36 mouse cellular contexts compared by ENCODE assay signal in the genomic region with DNA sequence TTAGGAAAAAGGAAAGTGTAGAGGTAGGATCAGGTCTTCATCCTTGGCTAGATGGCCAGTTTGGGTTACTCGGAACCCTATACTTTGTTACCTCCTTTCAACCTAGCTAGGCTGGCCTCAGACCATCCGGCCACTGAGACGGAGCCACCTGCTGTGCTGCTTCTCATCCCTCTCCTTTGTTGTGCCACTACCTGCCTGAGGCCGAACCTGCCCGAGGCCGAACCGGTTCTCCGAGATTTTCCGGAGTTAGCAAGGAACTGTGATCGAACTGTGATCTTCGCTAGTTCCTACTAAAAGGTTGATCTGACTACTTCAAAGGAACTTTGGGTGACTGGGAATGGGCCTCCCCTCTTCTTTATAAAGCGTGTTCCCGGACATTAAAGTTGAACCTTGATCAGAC. TPM values are rescaled to one million over a fixed set of nuclear protein-coding genes. Genes with fewer than 3 reads are reported as not detected.
DNase-seq lines count a peak whose midpoint lies in the region; ATAC-seq and TF ChIP-seq lines count a peak whose summit lies in the region.
"Had no signal": no experiment of that assay in that cellular context is flagged by ENCODE, and none has a peak within 500 bp of the region (broad histone marks: within the 10 kb centered on the region; RNA-seq: fewer than 3 reads in every experiment).

No protein-coding gene starts in this region.

- peaks cover 0 to 2% of the 10 kb centered on the region in 2 experiments; a peak in 3 of 4 replicates for H3K4me1 ChIP-seq in ES-E14 (ENCODE audit: control insufficient read depth in 2 of 2, insufficient read depth in 2 of 2, low read length in 2 of 2, poor library complexity in 1 of 2)
- H3K4me1 ChIP-seq in intestine, embryonic 16.5 days (ENCODE audit: control insufficient read depth, insufficient read depth, low read length): no peaks in the 10 kb centered on the region
- H3K4me1 ChIP-seq: embryonic facial prominence, embryonic 15.5 days; forebrain, embryonic 13.5 days; heart, embryonic 15.5 days; liver, embryonic 12.5 days; neural tube, embryonic 12.5 days had no signal

- in situ Hi-C loops in ES-E14 (cut with MboI; ENCODE audit: low sequenced_read_pairs in 2 of 2, unreplicated experiment in 2 of 2): no loop called here

- no peak overlapping the region for H3K4me3 ChIP-seq in ES-E14 (ENCODE audit: insufficient read depth in 1 of 2, low read depth in 1 of 2, low read length in 2 of 2, poor library complexity in 1 of 2, severe bottlenecking in 1 of 2)
- H3K4me3 ChIP-seq in intestine, embryonic 16.5 days (ENCODE audit: low read length): no peak overlapping the region
- H3K4me3 ChIP-seq: embryonic facial prominence, embryonic 15.5 days; forebrain, embryonic 13.5 days; heart, embryonic 15.5 days; liver, embryonic 12.5 days; neural tube, embryonic 12.5 days had no signal

- H3K9me3 ChIP-seq in ES-E14 (ENCODE audit: control insufficient read depth, insufficient read depth, low read depth, low read length): no peaks in the 10 kb centered on the region
- H3K9me3 ChIP-seq in intestine, embryonic 16.5 days (ENCODE audit: control insufficient read depth, low read length): no peaks in the 10 kb centered on the region
- H3K9me3 ChIP-seq: embryonic facial prominence, embryonic 15.5 days; forebrain, embryonic 13.5 days; heart, embryonic 15.5 days; liver, embryonic 12.5 days; neural tube, embryonic 12.5 days had no signal

- H3K36me3 ChIP-seq in ES-E14 (ENCODE audit: control insufficient read depth, insufficient read depth, low read length, poor library complexity, severe bottlenecking): peaks cover 8% of the 10 kb centered on the region
- H3K36me3 ChIP-seq in intestine, embryonic 16.5 days (ENCODE audit: control insufficient read depth, insufficient read depth, low read length): no peaks in the 10 kb centered on the region

- H3K27me3 ChIP-seq in intestine, embryonic 16.5 days (replicated peaks; ENCODE audit: control insufficient read depth, insufficient read depth, low read length): no peaks in the 10 kb centered on the region
- H3K27me3 ChIP-seq: embryonic facial prominence, embryonic 15.5 days; forebrain, embryonic 13.5 days; heart, embryonic 15.5 days; liver, embryonic 12.5 days; neural tube, embryonic 12.5 days had no signal

- no peak overlapping the region for H3K27ac ChIP-seq in ES-E14 (ENCODE audit: insufficient read depth, low read depth, low read length, poor library complexity, severe bottlenecking)
- no peak overlapping the region for H3K27ac ChIP-seq in intestine, embryonic 16.5 days (ENCODE audit: low read length)
- H3K27ac ChIP-seq: embryonic facial prominence, embryonic 15.5 days; forebrain, embryonic 13.5 days; heart, embryonic 15.5 days; liver, embryonic 12.5 days; neural tube, embryonic 12.5 days had no signal

- WGBS in intestine, embryonic 16.5 days: 33% methylated on average over 13 of the region's 13 CpGs

- no peak overlapping the region for H3K9ac ChIP-seq in ES-E14 (ENCODE audit: insufficient read depth, low read depth, low read length, poor library complexity, severe bottlenecking)
- no peak overlapping the region for H3K9ac ChIP-seq in intestine, embryonic 16.5 days (ENCODE audit: low read depth, low read length)
- H3K9ac ChIP-seq: embryonic facial prominence, embryonic 15.5 days; forebrain, embryonic 13.5 days; heart, embryonic 15.5 days; liver, embryonic 12.5 days; liver, postnatal 0 days; neural tube, embryonic 12.5 days had no signal

- DNase-seq in urinary bladder, postnatal 14 days (ENCODE audit: low spot score): peak; percentile 65
- no peak for DNase-seq in urinary bladder, postnatal 10 days (ENCODE audit: low spot score)
- peak; percentile 25 for DNase-seq in ES-E14 (ENCODE audit: low read depth, low spot score)
- peak; percentile 35 to 56 for DNase-seq in urinary bladder, postnatal 36 days (ENCODE audit: low spot score in 2 of 2)
- DNase-seq in neural tube, embryonic 10.5 days (ENCODE audit: extremely low spot score, low spot score): no peak
- DNase-seq in cerebellum, adult 11 months: no peak
- DNase-seq in frontal cortex, postnatal 36 days (ENCODE audit: low spot score in 2 of 2): no peak
- DNase-seq: adrenal gland, adult 2 months; adrenal gland, postnatal 36 days; cerebellum, adult 2 months; cerebellum, postnatal 14 days; gastrocnemius, postnatal 10 days; kidney, postnatal 14 days; layer of hippocampus, adult 9-11 months; left cerebral cortex, postnatal 4 days; liver, postnatal 0 days; lung, postnatal 36 days; right cerebral cortex, adult 18-20 months had no signal

- H3K4me2 ChIP-seq in intestine, embryonic 16.5 days (ENCODE audit: low read depth, low read length): no peak overlapping the region; the same call in 1 of the 2 replicates
- H3K4me2 ChIP-seq: embryonic facial prominence, embryonic 15.5 days; forebrain, embryonic 13.5 days; heart, embryonic 15.5 days; liver, embryonic 12.5 days; midbrain, embryonic 11.5 days; neural tube, embryonic 12.5 days had no signal

- ATAC-seq in intestine, embryonic 16.5 days: 0 out of 2 replicates have a peak, but pooled peaks have one; percentile 23
- ATAC-seq: forebrain, embryonic 13.5 days; hindbrain, embryonic 16.5 days; liver, embryonic 12.5 days; liver, postnatal 0 days; midbrain, embryonic 16.5 days; Patski had no signal

TF ChIP-seq in ES-E14, 5 proteins besides CTCF, POLR2A, EP300 and RAD21:
- TF ChIP-seq ZC3H11A (IDR thresholded peaks at IDR 0.05; ENCODE audit: borderline replicate concordance, low read depth, low read length) (no peak), HCFC1 (IDR thresholded peaks at IDR 0.05; ENCODE audit: borderline replicate concordance, insufficient read depth, low read length) (no peak), CHD2 (IDR thresholded peaks at IDR 0.05; ENCODE audit: low read depth, low read length) (no peak), ZNF384 (IDR thresholded peaks at IDR 0.05; ENCODE audit: low read depth, low read length) (no peak)

RNA-seq across cellular contexts. Expression of a gene that starts 6.1 kb away (rescaled TPM):
- total RNA-seq in ES-E14 (2012; rRNA removed): 34.9 and 46.0 TPM in 2 replicates
- polyA plus RNA-seq in intestine, embryonic 16.5 days (2015; fragmentation: Nextera tagmentation; extraction: Ambion mirVana): 16.0 and 17.3 TPM in 2 replicates

RNA-seq across cellular contexts. Expression of a gene that starts 6.3 kb away (rescaled TPM):
- 44.4 and 48.7 TPM in 2 replicates for total RNA-seq in ES-E14 (2012; rRNA removed)
- 38.2 and 43.4 TPM in 2 replicates for polyA plus RNA-seq in intestine, embryonic 16.5 days (2015; fragmentation: Nextera tagmentation; extraction: Ambion mirVana)

RNA-seq across cellular contexts. Expression of a gene that starts 7.5 kb away (rescaled TPM):
- total RNA-seq in ES-E14 (2012; rRNA removed): not detected in 2 replicates
- not detected in 2 replicates for polyA plus RNA-seq in intestine, embryonic 16.5 days (2015; fragmentation: Nextera tagmentation; extraction: Ambion mirVana)
- total RNA-seq: adrenal gland, adult 2 months; adrenal gland, postnatal 36 days; gastrocnemius, postnatal 10 days; heart, postnatal 25 days; left cerebral cortex, adult 18-20 months; MEL had no signal
- polyA plus RNA-seq: adrenal gland, adult 2 months; intestine, embryonic 14.5 days; kidney, embryonic 14.5 days; limb, embryonic 14.5 days; liver, embryonic 12.5 days; liver, postnatal 0 days; midbrain, embryonic 11.5 days; neural tube, embryonic 12.5 days; Patski had no signal

RNA-seq across cellular contexts. Expression of a gene that starts 26.1 kb away (rescaled TPM):
- total RNA-seq in ES-E14 (2012; rRNA removed): 1.3 and 1.4 TPM in 2 replicates
- 4.6 and 5.2 TPM in 2 replicates for polyA plus RNA-seq in intestine, embryonic 16.5 days (2015; fragmentation: Nextera tagmentation; extraction: Ambion mirVana)

RNA-seq across cellular contexts. Expression of a gene that starts 37.8 kb away (rescaled TPM):
- 2.7 and 4.8 TPM in 2 replicates for total RNA-seq in ES-E14 (2012; rRNA removed)
- polyA plus RNA-seq in intestine, embryonic 16.5 days (2015; fragmentation: Nextera tagmentation; extraction: Ambion mirVana): 0.21 TPM in 2 replicates
- total RNA-seq: left cerebral cortex, adult 18-20 months; megakaryocyte, adult 5-6 weeks had no signal
- polyA plus RNA-seq: cortical plate, adult 2 months; forebrain, embryonic 13.5 days; kidney, embryonic 14.5 days had no signal

Comparison
In these comparisons a context has a peak if more than half of its experiments do, and no peak if none do; other contexts are left out.
1. DNase-seq: peak in urinary bladder, postnatal 14 days (single experiment), ES-E14 (single experiment) and urinary bladder, postnatal 36 days (2 of 2); none in urinary bladder, postnatal 10 days (single experiment), neural tube, embryonic 10.5 days (single experiment), cerebellum, adult 11 months (single experiment) and frontal cortex, postnatal 36 days (0 of 2).